Mouse (Mus musculus) left cerebral cortex, adult 11 months (tissue): ENCODE results near the gene Rsph9.
A peak's percentile ranks its signal among the peaks of the same experiment; 100 is the strongest.

Experiments used
- DNase-seq: peaks from one replicate; pipeline ENCODE4 v3.0.0; 2022; ENCODE audit warnings: low spot score

The Rsph9 gene

GRCm38 (mm10) chr17:46139872-46140271 is 4.1 kb downstream of the Rsph9 start:
- DNase-seq, result no peak

GRCm38 (mm10) chr17:46138563-46139236 is 5.3 kb downstream of the Rsph9 start:
- DNase-seq, result no peak

GRCm38 (mm10) chr17:46132862-46133261 is 11.2 kb downstream of the Rsph9 start:
- DNase-seq, result no peak

DNA sequence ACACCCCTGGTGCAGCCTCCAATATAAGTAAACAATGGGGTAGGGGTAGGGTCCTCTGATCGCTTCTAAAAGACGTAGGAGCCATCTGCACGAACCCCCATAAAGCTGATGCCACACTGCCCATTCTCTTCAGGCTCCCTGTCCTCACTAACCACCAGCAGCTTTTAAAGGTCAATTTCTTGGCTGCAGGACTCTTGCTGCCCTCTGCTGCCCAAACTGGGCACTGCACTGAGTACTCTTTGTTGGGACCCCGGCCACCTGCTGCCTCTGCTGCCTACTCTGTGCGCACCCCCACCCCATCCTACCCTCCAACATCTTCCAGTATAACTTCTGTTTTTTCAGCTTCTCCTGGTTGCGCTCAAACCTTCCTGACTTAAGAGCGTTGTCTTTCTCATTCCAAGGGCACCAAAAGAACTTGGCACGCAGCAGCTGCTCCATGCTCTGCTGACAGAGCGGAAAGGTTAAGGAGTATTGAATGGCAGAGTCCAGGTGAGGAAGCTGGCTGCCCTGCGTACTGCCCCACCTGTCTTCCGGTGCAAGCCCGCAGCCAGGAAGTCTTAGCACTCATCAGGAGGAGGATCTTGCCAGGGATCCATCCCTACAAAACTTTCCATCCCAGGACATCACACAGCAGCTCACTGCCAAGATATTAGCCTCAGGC is 11.8 kb downstream of the Rsph9 start:
- DNase-seq, result peak; percentile 50

DNA sequence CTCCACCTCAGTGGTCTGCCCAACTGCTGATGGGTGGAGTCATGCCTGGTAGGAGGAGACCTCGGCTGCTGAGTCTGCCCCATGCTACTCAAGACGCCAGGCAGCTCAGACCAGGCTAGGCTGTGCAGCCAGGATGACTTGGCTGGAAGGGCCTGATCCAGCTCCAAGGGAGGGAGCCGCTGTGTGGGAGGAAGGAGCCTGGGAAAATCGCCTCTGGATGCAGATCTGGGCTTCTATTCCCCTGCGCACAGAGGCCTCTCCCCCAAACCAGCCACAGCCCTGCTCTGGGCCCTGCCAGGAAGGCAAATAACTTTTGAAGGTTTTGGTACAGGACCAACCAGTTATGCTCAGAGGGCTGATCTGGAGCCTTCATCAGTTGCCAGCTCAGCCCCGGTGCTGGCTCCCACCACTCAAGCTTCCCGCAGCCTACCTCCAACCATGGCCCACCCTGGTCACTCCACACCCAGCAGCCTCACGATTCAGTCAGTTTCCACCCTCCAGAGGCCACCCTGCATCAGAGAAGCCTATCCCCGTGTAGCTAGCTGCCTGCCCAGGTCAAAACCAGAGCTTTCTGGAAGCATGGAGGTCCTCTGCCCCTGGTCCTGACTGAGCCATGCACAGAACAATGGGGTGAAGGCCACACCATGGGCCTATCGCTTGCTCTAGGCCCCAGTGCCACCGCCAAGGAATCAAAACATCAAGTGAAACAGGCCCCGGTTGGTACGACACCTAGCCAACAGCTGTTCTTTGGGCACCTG is 14.1 kb downstream of the Rsph9 start:
- DNase-seq, result no peak

GRCm38 (mm10) chr17:46127814-46128493 is 16.1 kb downstream of the Rsph9 start:
- DNase-seq, result no peak

GRCm38 (mm10) chr17:46126608-46127007 is 17.4 kb downstream of the Rsph9 start:
- DNase-seq, result no peak

GRCm38 (mm10) chr17:46123953-46124700 is 19.9 kb downstream of the Rsph9 start:
- DNase-seq, result no peak

DNA sequence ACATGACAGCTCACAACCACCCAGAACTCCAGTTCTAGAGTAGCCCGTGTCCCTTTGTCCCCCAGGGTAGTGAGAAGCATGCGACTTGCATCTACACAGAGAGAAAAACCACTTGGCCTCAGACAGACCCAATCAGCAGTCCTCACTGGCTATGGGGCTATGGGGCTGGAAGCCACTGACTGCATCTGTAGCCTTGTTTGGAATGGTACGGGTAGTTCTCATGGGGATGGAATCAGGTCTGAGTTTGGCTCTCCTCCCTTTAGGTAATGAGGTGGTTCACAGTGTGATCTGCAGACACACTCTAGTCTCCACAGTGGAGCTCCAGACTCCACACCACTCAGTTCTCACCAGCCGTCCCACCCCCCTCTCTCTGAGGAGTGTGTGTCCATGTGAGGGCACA is 20.7 kb downstream of the Rsph9 start:
- no peak for DNase-seq

GRCm38 (mm10) chr17:46122791-46123190 is 21.2 kb downstream of the Rsph9 start:
- DNase-seq, result no peak

GRCm38 (mm10) chr17:46119641-46120040 is 24.4 kb downstream of the Rsph9 start:
- peak; percentile 29 for DNase-seq

DNA sequence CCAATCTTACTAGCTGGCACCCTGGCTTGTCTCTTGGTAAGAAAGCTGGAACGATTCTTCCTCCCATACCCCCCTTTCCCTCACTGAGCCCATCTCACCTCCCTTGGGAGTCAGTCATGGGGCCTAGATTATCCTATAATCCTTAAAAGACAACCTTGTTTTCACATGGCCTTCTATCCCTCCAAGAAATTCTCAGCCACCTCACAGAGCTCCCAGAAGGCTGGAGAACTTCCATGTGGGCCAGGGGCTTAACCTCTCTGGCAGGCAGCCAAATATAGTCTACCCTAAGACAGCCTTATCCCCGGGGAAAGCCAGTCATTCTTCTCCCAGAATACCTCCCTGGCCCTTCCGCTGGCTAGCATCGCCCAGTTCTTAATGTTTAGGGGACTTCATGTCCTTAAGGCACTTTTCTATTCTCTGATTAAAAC is 25.6 kb downstream of the Rsph9 start:
- DNase-seq, result no peak

DNA sequence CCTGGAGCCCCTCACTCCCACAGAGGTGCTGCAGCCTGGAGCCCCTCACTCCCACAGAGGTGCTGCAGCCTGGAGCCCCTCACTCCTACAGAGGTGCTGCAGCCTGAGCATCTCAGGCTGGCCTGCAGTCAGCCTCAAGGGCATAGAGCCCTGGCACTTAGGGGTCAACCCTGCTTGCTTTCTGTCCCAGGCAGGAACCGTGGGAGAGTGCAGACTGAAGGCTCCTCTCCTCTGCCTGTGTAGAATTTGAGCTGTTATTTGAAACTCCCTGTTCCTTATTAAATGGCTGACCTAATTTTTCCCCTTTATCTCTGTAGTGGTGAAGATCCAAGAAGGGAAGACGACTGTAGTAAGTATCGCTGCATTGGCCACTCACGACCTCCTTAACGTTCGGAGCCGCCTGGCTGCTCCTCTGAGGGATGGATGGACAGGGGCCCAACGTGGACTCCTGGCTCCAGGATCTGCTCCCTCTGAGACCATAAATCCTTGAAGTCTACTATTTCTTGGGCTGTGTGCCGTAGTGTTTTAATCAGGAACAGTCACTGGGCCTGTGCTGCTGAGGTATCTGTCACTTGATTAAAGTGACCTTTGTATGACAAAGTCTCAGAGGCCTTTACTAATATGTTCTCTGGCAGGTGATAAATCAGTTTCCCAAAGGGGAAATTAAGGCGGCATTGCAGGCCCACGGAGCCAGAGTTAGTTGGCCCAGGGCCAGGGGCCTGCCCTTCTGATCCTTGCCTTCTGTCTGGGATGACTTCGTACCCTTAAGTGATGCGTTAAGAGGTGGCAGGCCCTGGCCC is 26.2 kb downstream of the Rsph9 start:
- no peak for DNase-seq

DNA sequence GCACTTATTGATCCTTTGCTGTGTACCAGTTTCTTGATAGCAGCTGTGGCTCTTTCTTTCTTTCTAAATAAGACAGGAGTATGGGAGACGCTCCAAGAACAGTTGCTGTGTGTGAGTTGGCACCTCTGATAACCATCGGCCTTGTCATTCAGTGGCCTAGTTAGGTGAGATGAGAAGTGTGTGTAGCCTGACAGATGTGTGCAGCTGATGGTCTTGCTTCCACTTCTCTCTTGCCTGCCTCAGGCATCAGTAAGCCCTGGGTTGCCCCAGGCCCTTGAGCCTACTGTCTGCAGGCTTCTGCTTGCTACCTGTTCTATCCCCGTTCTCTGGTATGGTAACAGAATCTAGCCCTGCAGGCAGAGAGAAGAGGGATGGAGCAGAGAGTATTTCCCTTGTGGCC is 27.1 kb downstream of the Rsph9 start:
- no peak for DNase-seq

DNA sequence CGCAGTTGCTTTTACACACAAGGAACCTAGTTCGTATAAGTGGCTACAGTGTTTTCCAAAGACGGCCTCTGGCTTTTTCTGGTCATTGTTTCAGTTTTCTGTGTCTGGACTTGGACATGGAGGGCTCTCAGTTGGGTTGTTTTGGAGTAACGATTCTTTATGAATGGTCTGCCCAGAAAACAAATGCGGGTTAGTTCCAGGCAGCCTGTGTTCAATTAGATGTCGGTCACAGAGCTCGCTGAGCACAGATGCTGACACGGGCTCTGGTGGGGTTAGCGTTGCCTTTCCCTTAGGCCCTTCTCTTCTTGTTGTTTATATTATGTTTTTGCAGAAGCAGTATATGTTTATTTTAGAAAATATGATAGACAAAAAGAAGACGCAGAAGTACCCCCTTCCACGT is 27.9 kb downstream of the Rsph9 start:
- DNase-seq, result no peak

- DNase-seq, result no peak
These were observed 28.5 kb downstream of the Rsph9 start for GRCm38 (mm10) chr17:46115489-46115888.

GRCm38 (mm10) chr17:46110402-46111289 is 33.4 kb downstream of the Rsph9 start, which contains the start of gene Mrps18a:
TSS of gene Mrps18a (plus strand) at chr17:46110986.
- peak; percentile 75 for DNase-seq

- DNase-seq, result no peak
These were observed 35.7 kb downstream of the Rsph9 start for GRCm38 (mm10) chr17:46108286-46108685.

DNA sequence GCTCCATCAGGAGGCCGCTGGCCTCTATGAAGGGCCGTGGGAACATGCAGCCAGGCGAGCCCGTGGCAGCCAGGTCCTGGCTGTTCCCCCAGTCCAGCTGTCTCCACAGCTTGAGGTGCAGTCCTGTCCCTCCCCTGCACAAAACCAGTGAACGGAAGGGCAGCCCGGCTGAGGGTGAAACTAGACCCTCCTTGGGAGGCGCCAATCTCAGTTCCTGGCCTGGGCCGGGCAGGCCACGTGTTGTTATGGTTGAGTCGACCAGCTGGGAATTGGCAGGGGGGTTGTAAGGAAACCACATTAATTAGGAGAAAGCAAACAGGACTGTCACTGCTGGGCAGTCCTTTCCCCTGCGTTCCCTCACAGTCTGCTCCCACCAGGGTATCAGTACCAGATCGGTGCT is 39.5 kb downstream of the Rsph9 start:
- no peak for DNase-seq
